Mouse (Mus musculus): ENCODE data around the gene Gm29776.

Gm29776 gene

GRCm38 (mm10) chr14:54709054-54709453 is 10.4 kb upstream of the Gm29776 start:
- DNase-seq (ENCODE audit: low read depth, low spot score), result no peak

- DNase-seq (ENCODE audit: low read depth, low spot score), result no peak
These were observed 8.1 kb upstream of the Gm29776 start for GRCm38 (mm10) chr14:54706589-54707320.

- no peak for DNase-seq (ENCODE audit: low read depth, low spot score)
These were observed 7.2 kb upstream of the Gm29776 start for GRCm38 (mm10) chr14:54705844-54706243.

- no peak for DNase-seq (ENCODE audit: low read depth, low spot score)
These were observed 4.6 kb upstream of the Gm29776 start for GRCm38 (mm10) chr14:54703207-54703606.

- peak; percentile 51 for DNase-seq (ENCODE audit: low read depth, low spot score)
These were observed 2.7 kb upstream of the Gm29776 start for GRCm38 (mm10) chr14:54701298-54701697.

GRCm38 (mm10) chr14:54699586-54699985 is 953 bp upstream of the Gm29776 start:
- no peak for DNase-seq (ENCODE audit: low read depth, low spot score)

GRCm38 (mm10) chr14:54696752-54697151 is 1.9 kb downstream of the Gm29776 start:
- no peak for DNase-seq (ENCODE audit: low read depth, low spot score)

GRCm38 (mm10) chr14:54695042-54695441 is 3.6 kb downstream of the Gm29776 start:
- no peak for DNase-seq (ENCODE audit: low read depth, low spot score)

GRCm38 (mm10) chr14:54687251-54687650 is 11.4 kb downstream of the Gm29776 start:
- DNase-seq (ENCODE audit: low read depth, low spot score), result no peak

- DNase-seq (ENCODE audit: low read depth, low spot score), result peak; percentile 98
These were observed 12.0 kb downstream of the Gm29776 start, which contains the start of gene Acin1 for GRCm38 (mm10) chr14:54686522-54687143. Gene Acin1, minus strand, starts transcription at chr14:54686931.

GRCm38 (mm10) chr14:54686063-54686521 is 12.5 kb downstream of the Gm29776 start, which contains the start of gene 1700123O20Rik:
Gene 1700123O20Rik, plus strand, starts transcription at chr14:54686216.
- peak; percentile 85 for DNase-seq (ENCODE audit: low read depth, low spot score)

GRCm38 (mm10) chr14:54685471-54685870 is 13.2 kb downstream of the Gm29776 start:
- DNase-seq (ENCODE audit: low read depth, low spot score), result no peak

- DNase-seq (ENCODE audit: low read depth, low spot score), result no peak
These were observed 16.2 kb downstream of the Gm29776 start for GRCm38 (mm10) chr14:54682396-54682795.

- no peak for DNase-seq (ENCODE audit: low read depth, low spot score)
These were observed 19.9 kb downstream of the Gm29776 start for GRCm38 (mm10) chr14:54678657-54679304.

GRCm38 (mm10) chr14:54676290-54676689 is 22.3 kb downstream of the Gm29776 start:
- DNase-seq (ENCODE audit: low read depth, low spot score), result no peak

GRCm38 (mm10) chr14:54674317-54674716 is 24.3 kb downstream of the Gm29776 start:
- no peak for DNase-seq (ENCODE audit: low read depth, low spot score)

GRCm38 (mm10) chr14:54669381-54669780 is 29.3 kb downstream of the Gm29776 start:
- no peak for DNase-seq (ENCODE audit: low read depth, low spot score)

GRCm38 (mm10) chr14:54664477-54665222 is 34.0 kb downstream of the Gm29776 start:
- DNase-seq (ENCODE audit: low read depth, low spot score), result no peak

- DNase-seq (ENCODE audit: low read depth, low spot score), result no peak
These were observed 38.6 kb downstream of the Gm29776 start for GRCm38 (mm10) chr14:54660009-54660408.

GRCm38 (mm10) chr14:54653496-54653895 is 45.1 kb downstream of the Gm29776 start:
- peak; percentile 84 for DNase-seq (ENCODE audit: low read depth, low spot score)

GRCm38 (mm10) chr14:54652787-54653186 is 45.8 kb downstream of the Gm29776 start:
- DNase-seq (ENCODE audit: low read depth, low spot score), result no peak

GRCm38 (mm10) chr14:54651556-54651955 is 47.1 kb downstream of the Gm29776 start:
- DNase-seq (ENCODE audit: low read depth, low spot score), result no peak
